Mouse (Mus musculus) embryonic facial prominence, embryonic 14.5 days (tissue): Measurements from ENCODE around the gene Sfrp4. TPM values are rescaled to one million over a fixed set of nuclear protein-coding genes. Genes with fewer than 3 reads are reported as not detected.
A peak's percentile ranks its signal among the peaks of the same experiment; 100 is the strongest.

Experiments
- ATAC-seq: fragments of 200-750 bp; cut with Nextera tagmentation; 2 replicates; pipeline ENCODE4 v1.8.0; 2017; ENCODE audit warnings: low read depth, moderate number of reproducible peaks, moderate TSS enrichment
- DNase-seq: peaks from one replicate; pipeline ENCODE4 v3.0.0-alpha.2; 2015; ENCODE audit warnings: low spot score
- H3K27ac ChIP-seq: fragments of 300-500 bp; sonication (generic); replicated peaks from 2 replicates; pipeline ENCODE4 v1.5.1; 2014; ENCODE audit warnings: low read depth, mild to moderate bottlenecking, low read length, moderate library complexity
- H3K27me3 ChIP-seq: fragments of 300-500 bp; sonication (generic); replicated peaks from 2 replicates; pipeline ENCODE4 v1.6.1; 2014; ENCODE audit warnings: low read length; ENCODE audit not compliant: control insufficient read depth, insufficient read depth
- H3K36me3 ChIP-seq: fragments of 300-500 bp; sonication (generic); 2 replicates; pipeline ENCODE4 v1.6.1; 2014; ENCODE audit warnings: low read length, mixed read lengths; ENCODE audit not compliant: control insufficient read depth, insufficient read depth
- H3K4me1 ChIP-seq: fragments of 300-500 bp; sonication (generic); 2 replicates; pipeline ENCODE4 v1.6.1; 2014; ENCODE audit warnings: antibody characterized with exemption, low read length; ENCODE audit not compliant: control insufficient read depth, insufficient read depth
- H3K4me2 ChIP-seq: fragments of 300-500 bp; sonication (generic); 2 replicates; pipeline ENCODE4 v1.6.1; 2014; ENCODE audit warnings: low read depth, mild to moderate bottlenecking, low read length, moderate library complexity, mixed read lengths
- H3K4me3 ChIP-seq: fragments of 300-500 bp; sonication (generic); 2 replicates; pipeline ENCODE4 v1.5.1; 2014; ENCODE audit warnings: low read depth, mild to moderate bottlenecking, low read length
- H3K9ac ChIP-seq: fragments of 300-500 bp; sonication (generic); 2 replicates; pipeline ENCODE4 v1.6.1; 2014; ENCODE audit warnings: low read depth, mild to moderate bottlenecking, low read length, moderate library complexity, mixed read lengths
- H3K9me3 ChIP-seq: fragments of 300-500 bp; sonication (generic); 2 replicates; pipeline ENCODE4 v1.6.1; 2016; ENCODE audit warnings: low read length; ENCODE audit not compliant: control insufficient read depth
- WGBS: fragments of 180-500 bp; shearing (Covaris S2); extraction: QIAGEN DNeasy Blood & Tissue Kit; methylation state at CpG from one replicate; pipeline ENCODE4 v1.1.7; 2014; 5-methylcytosine and 5-hydroxymethylcytosine counted together
- polyA plus RNA-seq: library from polyadenylated mRNA; unstranded; fragments of >200 nt; fragmentation: Nextera tagmentation; extraction: Ambion mirVana; gene quantifications from 2 replicates; pipeline ENCODE4 v1.2.1, GENCODE M21; 2014

Gene Sfrp4
- polyA plus RNA-seq, 1 experiment from 2014 or later: 25.6 TPM

DNA sequence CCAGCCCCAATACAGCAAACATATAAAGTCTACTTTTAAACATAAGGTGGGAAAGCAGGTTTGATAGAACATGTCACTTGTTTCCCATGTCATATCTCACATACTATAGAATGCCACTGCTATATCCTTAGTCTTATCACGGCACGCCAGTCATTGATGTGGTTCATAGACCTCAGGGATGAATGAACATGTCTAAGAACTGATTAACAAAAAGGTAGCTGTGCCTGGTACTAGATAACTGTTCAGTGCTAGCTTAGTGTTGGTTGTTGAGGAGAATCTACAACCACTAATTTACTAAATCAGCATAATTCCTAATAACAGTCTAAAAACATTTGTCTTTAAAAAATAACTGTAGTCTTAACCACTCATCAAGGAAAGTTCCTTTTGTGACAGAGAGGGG, 26.9 kb downstream of the Sfrp4 start:
- H3K27me3 ChIP-seq: no peaks in the 10 kb centered on the region
- no peak overlapping the region for H3K9ac ChIP-seq
- H3K4me3 ChIP-seq: no peak overlapping the region
- DNase-seq (no peak), ATAC-seq (no peak)
- no peaks in the 10 kb centered on the region for H3K36me3 ChIP-seq
- 0 out of 2 replicates have a peak, but pooled peaks cover 5% of the 10 kb centered on the region for H3K9me3 ChIP-seq
- H3K4me2 ChIP-seq: no peak overlapping the region
- no peaks in the 10 kb centered on the region for H3K4me1 ChIP-seq
- WGBS: 94% methylated on average over 2 of the region's 2 CpGs
- no peak overlapping the region for H3K27ac ChIP-seq

DNA sequence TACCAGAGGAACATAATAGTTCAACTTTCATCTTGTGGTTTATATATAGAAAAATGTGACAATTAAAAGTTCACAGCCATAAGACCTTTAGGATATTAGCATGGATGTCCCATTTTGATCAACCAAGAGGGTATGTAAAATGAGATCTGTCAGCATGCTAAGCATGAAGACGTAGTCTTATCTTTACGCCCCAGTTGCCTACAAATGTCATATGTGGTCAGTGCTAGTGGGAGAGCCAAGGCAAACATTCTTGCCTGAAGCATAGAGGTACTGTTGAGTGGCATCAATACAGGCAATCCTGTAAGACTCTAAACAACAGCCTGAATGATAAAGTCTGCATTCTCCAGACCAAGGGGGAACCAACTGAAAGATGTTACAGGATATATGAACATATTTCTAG, 29.5 kb downstream of the Sfrp4 start:
- H3K4me2 ChIP-seq: no peak overlapping the region
- H3K27ac ChIP-seq: no peak overlapping the region
- no peaks in the 10 kb centered on the region for H3K36me3 ChIP-seq
- no peak for DNase-seq
- no peak overlapping the region for H3K9ac ChIP-seq
- no peaks in the 10 kb centered on the region for H3K27me3 ChIP-seq
- 0 out of 2 replicates have a peak, but pooled peaks cover 5% of the 10 kb centered on the region for H3K9me3 ChIP-seq
- no peak overlapping the region for H3K4me3 ChIP-seq
- no peaks in the 10 kb centered on the region for H3K4me1 ChIP-seq
- 84% methylated on average over 2 of the region's 2 CpGs for WGBS
- ATAC-seq: no peak

GRCm38 (mm10) chr13:19668355-19669140, 45.6 kb downstream of the Sfrp4 start:
- Histone ChIP-seq H3K4me3 (no peak overlapping the region), H3K27ac (no peak overlapping the region), H3K36me3 (no peaks in the 10 kb centered on the region), H3K4me1 (no peaks in the 10 kb centered on the region), H3K4me2 (no peak overlapping the region), H3K9ac (no peak overlapping the region), H3K9me3 (no peaks in the 10 kb centered on the region), H3K27me3 (no peaks in the 10 kb centered on the region)
- ATAC-seq (no peak), DNase-seq (no peak)
- 70% methylated on average over 4 of the region's 4 CpGs for WGBS

DNA sequence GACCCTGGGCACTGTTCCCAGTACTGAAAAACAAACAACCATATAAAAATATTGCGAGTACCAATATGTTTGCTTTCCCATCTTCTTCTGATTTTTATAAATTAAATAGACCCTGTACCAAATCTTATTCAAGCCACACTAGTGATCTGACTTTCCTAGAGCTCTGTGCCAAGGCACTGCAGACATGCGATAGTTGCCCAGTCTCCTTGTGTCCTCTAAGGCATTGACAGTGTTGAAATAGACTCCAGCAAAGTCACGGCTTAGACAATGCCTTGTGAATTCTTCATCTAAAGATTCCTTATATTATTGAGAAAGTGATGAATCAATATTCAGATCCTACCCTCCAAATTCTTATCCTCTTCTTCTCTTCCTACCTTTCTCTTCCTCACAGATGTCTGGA, 51.1 kb downstream of the Sfrp4 start:
- no peaks in the 10 kb centered on the region for H3K36me3 ChIP-seq
- no peak overlapping the region for H3K4me3 ChIP-seq
- H3K27me3 ChIP-seq: no peaks in the 10 kb centered on the region
- WGBS: 85% methylated on average over 3 of the region's 3 CpGs
- no peak overlapping the region for H3K4me2 ChIP-seq
- DNase-seq (no peak), ATAC-seq (no peak)
- H3K9ac ChIP-seq: no peak overlapping the region
- H3K4me1 ChIP-seq: no peaks in the 10 kb centered on the region
- H3K27ac ChIP-seq: no peak overlapping the region
- H3K9me3 ChIP-seq: no peaks in the 10 kb centered on the region

GRCm38 (mm10) chr13:19674601-19675000, 51.7 kb downstream of the Sfrp4 start:
- Histone ChIP-seq H3K4me1 (no peaks in the 10 kb centered on the region), H3K27me3 (no peaks in the 10 kb centered on the region), H3K36me3 (no peaks in the 10 kb centered on the region), H3K9ac (no peak overlapping the region), H3K4me3 (no peak overlapping the region), H3K4me2 (no peak overlapping the region), H3K9me3 (no peaks in the 10 kb centered on the region), H3K27ac (no peak overlapping the region)
- peak; percentile 45 for DNase-seq
- no peak for ATAC-seq

Other genes with a start within 250 kb of the Sfrp4 start
- 97.8 and 101 TPM in 2 replicates for gene Stard3nl, start 227.3 kb upstream of the Sfrp4 start, polyA plus RNA-seq
- gene Epdr1, start 3.2 kb upstream of the Sfrp4 start, polyA plus RNA-seq: 36.9 and 39.4 TPM in 2 replicates
- not detected in 2 replicates for gene Nme8, start 74.7 kb downstream of the Sfrp4 start, polyA plus RNA-seq
- 0.35 and 0.47 TPM in 2 replicates for gene Gpr141, start 201.2 kb downstream of the Sfrp4 start, polyA plus RNA-seq